Mouse (Mus musculus) forebrain, embryonic 14.5 days (tissue): ENCODE data around the gene Usp10. TPM values are rescaled to one million over a fixed set of nuclear protein-coding genes. Genes with fewer than 3 reads are reported as not detected.

Source experiments
- ATAC-seq: fragments of 200-750 bp; cut with Nextera tagmentation; 2 replicates; pipeline ENCODE4 v1.8.0; 2017; ENCODE audit warnings: mild to moderate bottlenecking, moderate library complexity
- DNase-seq: peaks from one replicate; pipeline ENCODE4 v3.0.0-alpha.2; 2015; ENCODE audit warnings: low spot score
- H3K27ac ChIP-seq: fragments of 300-500 bp; sonication (generic); 2 replicates; pipeline ENCODE4 v1.5.1; 2014; ENCODE audit warnings: low read depth, mild to moderate bottlenecking, control low read depth, low read length, moderate library complexity
- H3K27me3 ChIP-seq: fragments of 300-500 bp; sonication (generic); replicated peaks from 2 replicates; pipeline ENCODE4 v1.6.1; 2014; ENCODE audit warnings: low read length, control low read depth, mixed read lengths; ENCODE audit not compliant: control insufficient read depth, insufficient read depth
- H3K36me3 ChIP-seq: fragments of 300-500 bp; sonication (generic); 2 replicates; pipeline ENCODE4 v1.6.1; 2014; ENCODE audit warnings: low read length, control low read depth; ENCODE audit not compliant: control insufficient read depth, insufficient read depth
- H3K4me1 ChIP-seq: fragments of 300-500 bp; sonication (generic); 2 replicates; pipeline ENCODE4 v1.6.1; 2014; ENCODE audit warnings: antibody characterized with exemption, low read length, control low read depth; ENCODE audit not compliant: control insufficient read depth, insufficient read depth
- H3K4me2 ChIP-seq: fragments of 300-500 bp; sonication (generic); 2 replicates; pipeline ENCODE4 v1.6.1; 2014; ENCODE audit warnings: mild to moderate bottlenecking, control low read depth, low read length
- H3K4me3 ChIP-seq: fragments of 300-500 bp; sonication (generic); 2 replicates; pipeline ENCODE4 v1.5.1; 2014; ENCODE audit warnings: low read depth, low read length, control low read depth
- H3K9ac ChIP-seq: fragments of 300-500 bp; sonication (generic); 2 replicates; pipeline ENCODE4 v1.6.1; 2014; ENCODE audit warnings: mild to moderate bottlenecking, low read length, control low read depth, moderate library complexity
- H3K9me3 ChIP-seq: fragments of 300-500 bp; sonication (generic); replicated peaks from 2 replicates; pipeline ENCODE4 v1.6.1; 2016; ENCODE audit warnings: low read length, control low read depth, mixed read lengths; ENCODE audit not compliant: control insufficient read depth
- WGBS: fragments of 180-500 bp; shearing (Covaris S2); extraction: QIAGEN DNeasy Blood & Tissue Kit; methylation state at CpG from one replicate; pipeline ENCODE4 v1.1.7; 2014; 5-methylcytosine and 5-hydroxymethylcytosine counted together
- polyA plus RNA-seq: library from polyadenylated mRNA; unstranded; fragments of >200 nt; fragmentation: Nextera tagmentation; extraction: Ambion mirVana; gene quantifications from 2 replicates; pipeline ENCODE4 v1.2.1, GENCODE M21; 2014

Usp10 gene
- polyA plus RNA-seq, 1 experiment from 2014 or later = 94.2 TPM

GRCm38 (mm10) chr8:119911258-119911962, 1.2 kb downstream of the Usp10 start:
- Histone ChIP-seq H3K27me3 (no peaks in the 10 kb centered on the region), H3K4me1 (peaks cover 29% of the 10 kb centered on the region), H3K36me3 (no peaks in the 10 kb centered on the region), H3K4me2 (peak overlapping the region; percentile 87), H3K27ac (peak overlapping the region; percentile 86), H3K9me3 (no peaks in the 10 kb centered on the region), H3K4me3 (peak overlapping the region; percentile 74), H3K9ac (peak overlapping the region; percentile 91)
- ATAC-seq (no peak; the same call in 1 of the 2 replicates), DNase-seq (peak; percentile 40)
- WGBS = 1% methylated on average over 30 of the region's 30 CpGs

GRCm38 (mm10) chr8:119912643-119913042, 2.5 kb downstream of the Usp10 start:
- H3K27ac ChIP-seq = no peak overlapping the region
- H3K9ac ChIP-seq = peak overlapping the region; percentile 91; the same call in 1 of the 2 replicates
- H3K27me3 ChIP-seq = no peaks in the 10 kb centered on the region
- H3K9me3 ChIP-seq = no peaks in the 10 kb centered on the region
- H3K4me1 ChIP-seq = peaks cover 29% of the 10 kb centered on the region
- H3K36me3 ChIP-seq = no peaks in the 10 kb centered on the region
- H3K4me3 ChIP-seq = peak overlapping the region; percentile 74
- peak overlapping the region; percentile 87 for H3K4me2 ChIP-seq
- DNase-seq = no peak
- 41% methylated on average over 6 of the region's 6 CpGs for WGBS
- ATAC-seq = no peak

GRCm38 (mm10) chr8:119913181-119913580, 3.0 kb downstream of the Usp10 start:
- ATAC-seq (no peak), DNase-seq (no peak)
- Histone ChIP-seq H3K27ac (no peak overlapping the region), H3K9me3 (no peaks in the 10 kb centered on the region), H3K9ac (peak overlapping the region; percentile 29; the same call in 1 of the 2 replicates), H3K4me2 (peak overlapping the region; percentile 87; the same call in 1 of the 2 replicates), H3K4me1 (peaks cover 29% of the 10 kb centered on the region), H3K36me3 (no peaks in the 10 kb centered on the region), H3K27me3 (no peaks in the 10 kb centered on the region), H3K4me3 (0 out of 2 replicates have a peak overlapping the region, but pooled peaks have one; percentile 74)
- WGBS = 72% methylated on average over 3 of the region's 3 CpGs

- Histone ChIP-seq H3K4me2 (no peak overlapping the region), H3K27me3 (no peaks in the 10 kb centered on the region), H3K4me3 (no peak overlapping the region), H3K27ac (no peak overlapping the region), H3K4me1 (peaks cover 29% of the 10 kb centered on the region), H3K9ac (peak overlapping the region; percentile 29; the same call in 1 of the 2 replicates), H3K36me3 (0 out of 2 replicates have a peak, but pooled peaks cover 3% of the 10 kb centered on the region), H3K9me3 (no peaks in the 10 kb centered on the region)
- WGBS = 63% methylated on average over 2 of the region's 2 CpGs
- DNase-seq (no peak), ATAC-seq (no peak)
Measured at GRCm38 (mm10) chr8:119914161-119914560, 4.0 kb downstream of the Usp10 start.

GRCm38 (mm10) chr8:119915298-119915697, 5.1 kb downstream of the Usp10 start:
- ATAC-seq = no peak
- Histone ChIP-seq H3K27me3 (no peaks in the 10 kb centered on the region), H3K27ac (no peak overlapping the region), H3K9me3 (no peaks in the 10 kb centered on the region), H3K4me2 (no peak overlapping the region), H3K9ac (no peak overlapping the region), H3K36me3 (0 out of 2 replicates have a peak, but pooled peaks cover 3% of the 10 kb centered on the region), H3K4me3 (no peak overlapping the region), H3K4me1 (peaks cover 29% of the 10 kb centered on the region)
- DNase-seq = no peak
- 83% methylated on average over 4 of the region's 4 CpGs for WGBS

GRCm38 (mm10) chr8:119916237-119916892, 6.2 kb downstream of the Usp10 start:
- Histone ChIP-seq H3K27ac (no peak overlapping the region), H3K4me3 (no peak overlapping the region), H3K9me3 (no peaks in the 10 kb centered on the region), H3K4me1 (peaks cover 29% of the 10 kb centered on the region), H3K4me2 (no peak overlapping the region), H3K27me3 (no peaks in the 10 kb centered on the region), H3K36me3 (0 out of 2 replicates have a peak, but pooled peaks cover 3% of the 10 kb centered on the region), H3K9ac (no peak overlapping the region)
- no peak for ATAC-seq
- WGBS = 82% methylated on average over 16 of the region's 16 CpGs
- DNase-seq = no peak

GRCm38 (mm10) chr8:119917415-119917814, 7.3 kb downstream of the Usp10 start:
- DNase-seq (no peak), ATAC-seq (no peak)
- 0 out of 2 replicates have a peak, but pooled peaks cover 3% of the 10 kb centered on the region for H3K36me3 ChIP-seq
- no peak overlapping the region for H3K4me2 ChIP-seq
- H3K27ac ChIP-seq = no peak overlapping the region
- H3K27me3 ChIP-seq = no peaks in the 10 kb centered on the region
- WGBS = 95% methylated on average over 3 of the region's 3 CpGs
- H3K4me1 ChIP-seq = peaks cover 21% of the 10 kb centered on the region
- no peak overlapping the region for H3K9ac ChIP-seq
- no peaks in the 10 kb centered on the region for H3K9me3 ChIP-seq
- no peak overlapping the region for H3K4me3 ChIP-seq

- H3K4me3 ChIP-seq = no peak overlapping the region
- H3K4me2 ChIP-seq = no peak overlapping the region
- 0 out of 2 replicates have a peak, but pooled peaks cover 3% of the 10 kb centered on the region for H3K36me3 ChIP-seq
- H3K27me3 ChIP-seq = no peaks in the 10 kb centered on the region
- H3K9ac ChIP-seq = no peak overlapping the region
- H3K27ac ChIP-seq = no peak overlapping the region
- H3K9me3 ChIP-seq = no peaks in the 10 kb centered on the region
- ATAC-seq = no peak
- 90% methylated on average over 1 of the region's 1 CpGs for WGBS
- peaks cover 14% of the 10 kb centered on the region for H3K4me1 ChIP-seq
- DNase-seq = no peak
Measured at GRCm38 (mm10) chr8:119918155-119918567, 8.0 kb downstream of the Usp10 start.

- no peak for DNase-seq
- Histone ChIP-seq H3K9ac (no peak overlapping the region), H3K4me1 (no peaks in the 10 kb centered on the region), H3K9me3 (no peaks in the 10 kb centered on the region), H3K36me3 (0 out of 2 replicates have a peak, but pooled peaks cover 3% of the 10 kb centered on the region), H3K4me2 (no peak overlapping the region), H3K27ac (no peak overlapping the region), H3K27me3 (no peaks in the 10 kb centered on the region), H3K4me3 (no peak overlapping the region)
- 85% methylated on average over 5 of the region's 5 CpGs for WGBS
- ATAC-seq = no peak
Measured at GRCm38 (mm10) chr8:119923259-119923658, 13.1 kb downstream of the Usp10 start.
